Mouse (Mus musculus) ovary, adult 18-20 months (tissue): Measurements from ENCODE around the gene Hmox2.

Experiments
- DNase-seq: peaks from one replicate; pipeline ENCODE4 v3.0.0; 2022; ENCODE audit warnings: low spot score, mixed read lengths

Hmox2 gene

GRCm38 (mm10) chr16:4781524-4782196, 55.5 kb downstream of the Hmox2 start:
- peak; percentile 76 for DNase-seq

- DNase-seq: no peak
These were observed 56.4 kb downstream of the Hmox2 start for GRCm38 (mm10) chr16:4782515-4782914.

GRCm38 (mm10) chr16:4785706-4786105, 59.5 kb downstream of the Hmox2 start:
- DNase-seq: no peak

DNA sequence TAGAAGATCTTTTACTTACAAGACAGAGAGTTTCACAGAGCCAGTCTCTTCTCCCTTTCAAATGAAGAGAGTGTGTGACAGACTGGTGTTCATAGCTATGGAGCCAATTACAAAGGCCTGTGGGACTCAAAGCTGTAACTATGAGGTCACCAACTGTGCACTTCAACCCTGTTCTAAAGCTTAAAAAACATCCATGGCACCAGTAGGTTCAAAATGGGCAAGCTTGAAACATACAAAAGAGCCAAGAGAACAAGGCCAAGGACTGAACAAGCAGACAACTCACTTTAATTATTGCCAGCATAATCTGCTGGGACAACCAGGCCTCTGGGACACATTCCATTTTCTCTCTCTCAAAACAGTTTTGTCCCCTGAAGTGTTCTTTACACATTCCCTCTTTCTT, 62.0 kb downstream of the Hmox2 start:
- no peak for DNase-seq

DNA sequence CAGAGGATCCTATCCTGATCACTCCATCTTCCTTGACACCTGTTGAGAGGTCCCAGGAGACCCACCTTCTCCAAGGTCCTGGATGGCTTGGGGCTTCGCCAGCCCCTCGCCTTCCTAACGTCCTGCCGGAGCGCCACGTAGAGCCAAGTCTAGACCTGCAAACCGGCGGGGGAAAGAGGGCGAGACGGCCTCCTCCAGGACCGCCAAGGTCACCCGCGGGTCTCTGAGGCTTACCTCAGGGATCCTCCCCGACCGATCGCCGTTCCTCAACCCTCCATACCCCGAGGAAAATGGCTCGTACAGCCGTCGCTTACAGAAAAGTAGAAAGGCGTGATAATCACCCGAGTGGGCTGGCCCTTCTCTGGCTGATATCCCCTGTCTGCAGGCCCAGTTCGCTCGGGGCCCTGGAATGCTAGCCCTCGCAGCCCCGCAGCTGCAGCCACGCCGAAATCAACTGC, 63.2 kb downstream of the Hmox2 start:
- peak; percentile 43 for DNase-seq

DNA sequence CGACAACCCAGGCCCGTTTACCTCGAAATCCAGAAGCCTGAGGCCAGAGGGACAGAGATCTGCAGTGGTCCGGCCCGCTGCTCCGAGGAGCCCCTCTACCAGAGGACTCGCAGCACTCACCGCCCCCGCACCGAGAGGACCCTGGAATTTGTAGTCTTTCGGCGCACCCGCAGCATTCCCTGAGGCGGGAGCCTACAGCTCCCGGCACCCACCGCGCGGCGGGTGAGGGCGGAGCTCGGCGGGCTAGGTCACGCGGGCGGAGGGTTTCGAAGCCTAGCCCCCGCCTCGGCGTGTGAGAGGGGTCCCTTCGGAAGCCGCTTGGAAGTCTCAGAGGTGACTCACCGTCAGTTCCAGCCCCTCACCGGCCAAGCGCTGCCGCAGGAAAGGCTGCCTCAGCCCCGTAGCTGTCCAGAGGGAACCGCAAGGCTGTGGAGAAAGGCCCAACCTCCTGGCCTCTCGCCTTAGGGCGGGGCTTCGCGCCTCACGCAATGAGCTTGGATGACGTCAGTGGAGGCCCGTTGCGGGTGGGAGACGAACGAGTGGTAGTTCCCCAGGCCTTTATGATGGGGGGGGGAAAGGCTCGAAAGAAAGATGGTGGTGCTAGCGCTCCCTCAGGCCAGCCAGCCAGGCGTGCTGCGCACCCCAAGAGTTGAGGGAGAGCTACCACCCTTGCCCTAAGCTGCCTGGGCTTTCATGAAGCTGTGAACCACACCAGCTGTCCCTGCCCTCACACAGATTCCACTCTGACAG, 63.8 kb downstream of the Hmox2 start, which contains the start of gene Cdip1:
Gene Cdip1 (minus strand): TSS at position 483 of the 750 bp plus-strand sequence.
- DNase-seq: peak; percentile 90

- no peak for DNase-seq
These were observed 65.2 kb downstream of the Hmox2 start for GRCm38 (mm10) chr16:4791332-4791731.

DNA sequence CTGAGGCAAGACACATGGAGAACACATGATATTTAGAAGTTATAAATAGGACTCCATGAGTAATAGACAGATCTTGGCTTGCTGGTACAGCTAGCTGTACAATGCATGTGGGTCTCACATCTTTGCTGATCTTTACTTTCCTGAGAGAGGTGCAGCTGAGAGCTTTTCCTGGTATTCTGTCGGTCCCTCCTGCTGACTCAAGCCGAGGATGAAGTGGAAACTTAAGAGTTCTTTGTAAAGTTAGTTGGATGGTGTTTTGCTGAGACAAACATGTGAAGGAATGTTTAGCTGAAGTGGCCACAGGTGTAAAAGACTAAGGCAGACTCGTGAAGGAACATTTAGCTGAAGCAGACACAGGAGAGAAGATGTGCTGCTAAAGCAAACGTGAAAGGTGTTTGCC, 70.5 kb downstream of the Hmox2 start:
- no peak for DNase-seq
